Mouse (Mus musculus) left cerebral cortex, postnatal 25 days (tissue): ENCODE data around the gene H2afb1. TPM values are rescaled to one million over a fixed set of nuclear protein-coding genes. Genes with fewer than 3 reads are reported as not detected.
"Not testable (repeated sequence)": the region's sequence is repeated elsewhere in the genome, so short reads cannot be mapped to it uniquely, and the experiment has no call there.

ENCODE experiments used
- DNase-seq, 2 experiments: peaks; one replicate each; pipeline ENCODE4 v3.0.0; 2022; ENCODE audit warnings: low spot score in 2 of 2, mixed read lengths in 1 of 2
- intact Hi-C: fragments of 180-260 bp; cut with DNase I; formaldehyde crosslinking; loops from one replicate; pipeline ENCODE4 v1.15.1; 2025
- total RNA-seq, 2 experiments: library from RNA; stranded (reverse); gene quantifications; 2 replicates each; pipeline ENCODE4 v1.2.3; 2021

Gene H2afb1
- not detected for total RNA-seq

- DNase-seq, intact Hi-C loops: not testable (repeated sequence)
Measured at GRCm38 (mm10) chrX:117014457-117014856, at the start of gene H2afb1. Gene H2afb1, plus strand, starts transcription at chrX:117014757.

GRCm38 (mm10) chrX:117036085-117036484 lies 21.5 kb downstream of the H2afb1 start:
- intact Hi-C loops = no loop called here
- no peak for DNase-seq
